Mouse (Mus musculus): ENCODE data around the gene Obox3. TPM values are rescaled to one million over a fixed set of nuclear protein-coding genes. Genes with fewer than 3 reads are reported as not detected.
"Not testable (repeated sequence)": the region's sequence is repeated elsewhere in the genome, so short reads cannot be mapped to it uniquely, and the experiment has no call there.

The Obox3 gene
- total RNA-seq (2021) = not detected
- long read RNA-seq, experiment 1 = 0 reads
- long read RNA-seq, experiment 2, partial matches to known transcripts = 0 of 1 reads
- long read RNA-seq, experiment 2, other reads (novel, unspliced or antisense) = 1 of 1 reads

DNA sequence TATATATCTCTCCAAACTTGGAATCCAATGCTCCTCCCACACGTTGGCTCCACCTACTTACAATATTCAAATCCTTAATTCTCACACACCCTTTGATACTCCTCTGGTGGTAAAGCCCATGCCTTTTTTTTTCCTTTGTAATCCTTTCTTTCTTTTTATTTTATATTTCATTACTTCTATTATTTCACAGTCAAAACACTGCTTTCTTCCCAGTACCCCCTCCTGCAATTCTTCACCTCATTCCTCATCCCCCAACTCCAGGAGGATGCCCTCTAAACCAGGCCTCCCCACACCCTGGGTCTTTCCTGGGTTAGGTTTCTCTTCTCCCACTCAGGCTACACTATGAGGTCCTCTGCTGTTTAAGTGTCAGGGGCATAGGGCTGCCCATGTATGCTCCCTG, at the start of gene Obox3:
TSS of gene Obox3 (minus strand) at position 101 of the 400 bp plus-strand sequence.
- DNase-seq (ENCODE audit: low spot score in 2 of 2); intact Hi-C loops (cut with DNase I): not testable (repeated sequence)

DNA sequence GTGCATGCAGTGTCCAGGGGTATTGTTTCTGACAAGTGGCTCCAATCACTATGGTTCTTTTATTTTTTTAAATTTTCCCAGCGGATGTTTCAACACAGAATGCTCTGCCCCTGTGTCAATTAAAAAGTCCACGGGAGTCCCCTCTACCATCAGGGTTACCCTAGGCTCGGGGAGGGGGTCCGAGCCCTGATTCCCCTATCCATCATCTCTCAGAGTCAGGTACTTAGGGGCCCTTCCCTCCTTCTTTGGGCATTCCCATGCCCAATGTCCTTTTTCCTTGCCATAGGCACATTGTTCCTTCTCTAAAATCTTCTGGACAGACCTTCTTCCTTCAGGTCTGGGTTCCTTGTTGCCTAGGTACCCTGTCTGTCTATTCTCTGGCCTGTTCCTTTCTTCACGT, 130.3 kb downstream of the Obox3 start:
- DNase-seq (ENCODE audit: low spot score in 2 of 2); intact Hi-C loops (cut with DNase I): not testable (repeated sequence)

Other genes starting within 250 kb of the Obox3 start
- not detected for gene Obox5, start 110.2 kb upstream of the Obox3 start, total RNA-seq (2021)
- gene Obox6, start 199.8 kb upstream of the Obox3 start, total RNA-seq (2021) = not detected
- not detected for gene Crx, start 240.1 kb upstream of the Obox3 start, total RNA-seq (2021)
- gene Crxos, start 242.7 kb upstream of the Obox3 start, total RNA-seq (2021) = not detected

All from left cerebral cortex, postnatal 14 days (tissue).